Mouse (Mus musculus) ES-Bruce4 (cell line): ENCODE measurements around the gene Zfp661.

Experiments used
- CTCF ChIP-seq: IDR thresholded peaks from one replicate; pipeline ENCODE4 v1.8.1; 2011; ENCODE audit warnings: low read depth, low read length
- EP300 ChIP-seq: IDR thresholded peaks from 2 replicates; pipeline ENCODE4 v1.6.1; 2011; ENCODE audit warnings: low read depth, low read length; ENCODE audit not compliant: insufficient read depth
- POLR2A ChIP-seq: IDR thresholded peaks from one replicate; pipeline ENCODE4 v1.8.1; 2011; ENCODE audit warnings: low read length; ENCODE audit not compliant: insufficient read depth

DNA sequence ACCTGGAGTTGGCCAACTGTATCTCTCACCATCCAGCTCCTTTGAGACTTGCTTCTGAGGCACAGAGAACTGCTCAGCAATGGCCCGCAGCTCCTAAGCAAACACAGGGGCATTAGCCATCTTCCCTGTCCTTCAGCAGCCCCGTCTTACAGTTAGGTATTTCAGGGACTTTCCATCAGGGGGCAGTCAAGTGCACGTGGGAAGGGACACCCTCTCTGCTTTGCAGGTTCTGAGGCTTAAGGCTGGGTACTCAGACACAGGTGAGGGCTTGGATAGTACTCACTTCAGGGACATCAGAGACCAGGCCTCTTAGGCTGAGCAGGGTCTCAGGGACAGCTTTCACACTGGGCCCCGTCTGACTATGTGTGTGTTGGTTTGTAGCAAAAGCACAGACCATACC, 47.4 kb downstream of the Zfp661 start:
- TF ChIP-seq CTCF: peak; percentile 61
- no peak for TF ChIP-seq EP300
- no peak for TF ChIP-seq POLR2A
